Mouse (Mus musculus) embryonic facial prominence, embryonic 12.5 days (tissue): Measurements from ENCODE around the gene Hkdc1. TPM values are rescaled to one million over a fixed set of nuclear protein-coding genes. Genes with fewer than 3 reads are reported as not detected.
A peak's percentile ranks its signal among the peaks of the same experiment; 100 is the strongest.

Experiments
- ATAC-seq: fragments of 200-750 bp; cut with Nextera tagmentation; 2 replicates; pipeline ENCODE4 v1.8.0; 2017; ENCODE audit not compliant: insufficient number of reproducible peaks, insufficient read depth, low FRiP score, low TSS enrichment
- H3K27ac ChIP-seq: fragments of 300-500 bp; sonication (generic); 2 replicates; pipeline ENCODE4 v1.5.1; 2016; ENCODE audit warnings: mild to moderate bottlenecking
- H3K27me3 ChIP-seq: fragments of 300-500 bp; sonication (generic); 2 replicates; pipeline ENCODE4 v1.6.1; 2016; ENCODE audit warnings: mild to moderate bottlenecking, moderate library complexity
- H3K36me3 ChIP-seq: fragments of 300-500 bp; sonication (generic); 2 replicates; pipeline ENCODE4 v1.6.1; 2016; ENCODE audit warnings: mild to moderate bottlenecking
- H3K4me1 ChIP-seq: fragments of 300-500 bp; sonication (generic); 2 replicates; pipeline ENCODE4 v1.6.1; 2016
- H3K4me2 ChIP-seq: fragments of 300-500 bp; sonication (generic); replicated peaks from 2 replicates; pipeline ENCODE4 v1.6.1; 2016; ENCODE audit warnings: mild to moderate bottlenecking, moderate library complexity
- H3K4me3 ChIP-seq: fragments of 300-500 bp; sonication (generic); 2 replicates; pipeline ENCODE4 v1.5.1; 2016; ENCODE audit warnings: mild to moderate bottlenecking
- H3K9ac ChIP-seq: fragments of 300-500 bp; sonication (generic); 2 replicates; pipeline ENCODE4 v1.6.1; 2016; ENCODE audit warnings: mild to moderate bottlenecking, moderate library complexity
- H3K9me3 ChIP-seq: fragments of 300-500 bp; sonication (generic); 2 replicates; pipeline ENCODE4 v1.6.1; 2016; ENCODE audit warnings: mild to moderate bottlenecking, moderate library complexity
- WGBS: fragments of 180-500 bp; shearing (Covaris S2); methylation state at CpG from one replicate; pipeline ENCODE4 v1.1.7; 2016; 5-methylcytosine and 5-hydroxymethylcytosine counted together
- polyA plus RNA-seq: library from polyadenylated mRNA; unstranded; fragments of >200 nt; fragmentation: Nextera tagmentation; extraction: Ambion mirVana; gene quantifications from 2 replicates; pipeline ENCODE4 v1.2.1, GENCODE M21; 2016

Gene Hkdc1
- polyA plus RNA-seq, 1 experiment from 2014 or later, result 2.0 TPM

GRCm38 (mm10) chr10:62336601-62337578 lies 85.4 kb downstream of the Hkdc1 start:
- no peaks in the 10 kb centered on the region for H3K9me3 ChIP-seq
- peak overlapping the region; percentile 30 for H3K27ac ChIP-seq
- no peak for ATAC-seq
- H3K4me1 ChIP-seq, result peaks cover 31% of the 10 kb centered on the region; the same call in 1 of the 2 replicates
- no peak overlapping the region for H3K9ac ChIP-seq
- H3K27me3 ChIP-seq, result no peaks in the 10 kb centered on the region
- 22% methylated on average over 12 of the region's 12 CpGs for WGBS
- no peaks in the 10 kb centered on the region for H3K36me3 ChIP-seq
- H3K4me3 ChIP-seq, result no peak overlapping the region
- H3K4me2 ChIP-seq, result no peak overlapping the region

GRCm38 (mm10) chr10:62335423-62335776 lies 86.9 kb downstream of the Hkdc1 start:
- H3K9me3 ChIP-seq, result no peaks in the 10 kb centered on the region
- 14% methylated on average over 6 of the region's 6 CpGs for WGBS
- no peak overlapping the region for H3K4me3 ChIP-seq
- no peaks in the 10 kb centered on the region for H3K36me3 ChIP-seq
- no peaks in the 10 kb centered on the region for H3K27me3 ChIP-seq
- H3K4me2 ChIP-seq, result no peak overlapping the region
- no peak for ATAC-seq
- H3K4me1 ChIP-seq, result peaks cover 25% of the 10 kb centered on the region; the same call in 1 of the 2 replicates
- H3K9ac ChIP-seq, result no peak overlapping the region
- H3K27ac ChIP-seq, result peak overlapping the region; percentile 43

GRCm38 (mm10) chr10:62334686-62335422 lies 87.4 kb downstream of the Hkdc1 start:
- H3K36me3 ChIP-seq, result no peaks in the 10 kb centered on the region
- H3K4me2 ChIP-seq, result no peak overlapping the region
- ATAC-seq, result no peak
- H3K27me3 ChIP-seq, result no peaks in the 10 kb centered on the region
- H3K9me3 ChIP-seq, result no peaks in the 10 kb centered on the region
- H3K4me3 ChIP-seq, result no peak overlapping the region
- no peak overlapping the region; the same call in 1 of the 2 replicates for H3K27ac ChIP-seq
- 52% methylated on average over 20 of the region's 20 CpGs for WGBS
- H3K4me1 ChIP-seq, result peaks cover 26% of the 10 kb centered on the region; the same call in 1 of the 2 replicates
- no peak overlapping the region for H3K9ac ChIP-seq

- no peak for ATAC-seq
- 83% methylated on average over 14 of the region's 14 CpGs for WGBS
- H3K9me3 ChIP-seq, result no peaks in the 10 kb centered on the region
- no peak overlapping the region for H3K4me3 ChIP-seq
- no peak overlapping the region for H3K4me2 ChIP-seq
- no peaks in the 10 kb centered on the region for H3K36me3 ChIP-seq
- no peak overlapping the region for H3K9ac ChIP-seq
- H3K4me1 ChIP-seq, result peaks cover 21% of the 10 kb centered on the region; the same call in 1 of the 2 replicates
- no peaks in the 10 kb centered on the region for H3K27me3 ChIP-seq
- H3K27ac ChIP-seq, result no peak overlapping the region
These were observed 89.0 kb downstream of the Hkdc1 start for GRCm38 (mm10) chr10:62333269-62333668.

Other genes starting within 250 kb of the Hkdc1 start
- gene Tspan15, start 191.2 kb downstream of the Hkdc1 start, polyA plus RNA-seq, result 19.0 and 19.5 TPM in 2 replicates
- not detected in 2 replicates for gene Tacr2, start 170.1 kb downstream of the Hkdc1 start, polyA plus RNA-seq
- gene Hk1, start 42.6 kb downstream of the Hkdc1 start, polyA plus RNA-seq, result 38.2 and 40.4 TPM in 2 replicates
- 0.75 and 0.92 TPM in 2 replicates for gene 4930507D05Rik, start 27.0 kb upstream of the Hkdc1 start, polyA plus RNA-seq
- 28.1 and 28.4 TPM in 2 replicates for gene Supv3l1, start 27.2 kb upstream of the Hkdc1 start, polyA plus RNA-seq
- gene Vps26a, start 64.3 kb upstream of the Hkdc1 start, polyA plus RNA-seq, result 75.8 and 78.1 TPM in 2 replicates
- gene Srgn, start 105.0 kb upstream of the Hkdc1 start, polyA plus RNA-seq, result 4.3 and 6.0 TPM in 2 replicates
- gene Kif1bp, start 156.0 kb upstream of the Hkdc1 start, polyA plus RNA-seq, result 52.8 and 53.9 TPM in 2 replicates
- gene Ddx21, start 179.8 kb upstream of the Hkdc1 start, polyA plus RNA-seq, result 27.4 and 28.8 TPM in 2 replicates
- 171 and 176 TPM in 2 replicates for gene Ddx50, start 228.7 kb upstream of the Hkdc1 start, polyA plus RNA-seq